ENCODE assay signal across 8 mouse cellular contexts in the genomic region with DNA sequence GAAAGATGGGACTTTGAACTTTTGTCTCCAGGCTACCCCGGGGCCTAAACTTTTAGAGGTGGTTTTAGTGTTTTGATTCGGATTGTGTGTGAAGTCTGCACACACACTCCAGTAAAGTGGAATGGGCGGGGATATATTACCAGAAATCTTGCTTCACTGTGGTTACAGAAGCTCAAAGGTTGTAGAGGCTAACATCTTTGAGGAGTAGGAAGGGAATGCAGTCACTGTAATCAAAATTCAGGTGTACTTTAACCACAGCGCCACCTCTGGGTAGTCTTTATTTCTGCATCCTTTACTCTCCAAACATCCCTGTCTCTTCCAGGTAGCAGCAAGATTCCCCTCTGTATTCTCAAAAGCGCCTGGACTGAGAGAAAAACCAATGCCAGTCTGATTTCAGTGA. TPM values are rescaled to one million over a fixed set of nuclear protein-coding genes. Genes with fewer than 3 reads are reported as not detected.
DNase-seq lines count a peak whose midpoint lies in the region; ATAC-seq and TF ChIP-seq lines count a peak whose summit lies in the region.

No protein-coding gene starts in this region.

- no peak overlapping the region for H3K27ac ChIP-seq in liver, adult 2 months (replicated peaks; ENCODE audit: insufficient read depth, low read depth, low read length)
- H3K27ac ChIP-seq in liver, embryonic 11.5 days (ENCODE audit: low read depth, low read length), result no peak overlapping the region
- H3K27ac ChIP-seq in bone marrow, adult 2 months (ENCODE audit: control insufficient read depth, insufficient read depth, low read depth, low read length, poor library complexity), result no peak overlapping the region
- no peak overlapping the region for H3K27ac ChIP-seq in lung, embryonic 14.5 days (ENCODE audit: low read depth)

- WGBS in liver, adult 2 months, result 48% methylated on average over 5 of the region's 5 CpGs
- WGBS in liver, embryonic 11.5 days, result 47% methylated on average over 5 of the region's 5 CpGs
- 42% methylated on average over 5 of the region's 5 CpGs for WGBS in bone marrow, adult 2 months
- WGBS in lung, embryonic 14.5 days, result 37% methylated on average over 5 of the region's 5 CpGs

- H3K4me2 ChIP-seq in liver, embryonic 11.5 days, result no peak overlapping the region
- no peak overlapping the region for H3K4me2 ChIP-seq in lung, embryonic 14.5 days

- peaks cover 9% of the 10 kb centered on the region for H3K4me1 ChIP-seq in liver, adult 2 months (ENCODE audit: control insufficient read depth, insufficient read depth, low read length)
- no peaks in the 10 kb centered on the region for H3K4me1 ChIP-seq in liver, embryonic 11.5 days (replicated peaks; ENCODE audit: control insufficient read depth, insufficient read depth, low read length)
- H3K4me1 ChIP-seq in bone marrow, adult 2 months (ENCODE audit: control insufficient read depth, insufficient read depth, low read length), result peaks cover 2% of the 10 kb centered on the region; the same call in 1 of the 2 replicates
- H3K4me1 ChIP-seq in lung, embryonic 14.5 days (ENCODE audit: insufficient read depth), result no peaks in the 10 kb centered on the region

- no peaks in the 10 kb centered on the region for H3K9me3 ChIP-seq in liver, embryonic 11.5 days (ENCODE audit: control insufficient read depth, low read length)
- H3K9me3 ChIP-seq in lung, embryonic 14.5 days (ENCODE audit: low read depth, low read length), result no peaks in the 10 kb centered on the region

- H3K9ac ChIP-seq in liver, adult 2 months (ENCODE audit: low read depth, low read length), result no peak overlapping the region
- H3K9ac ChIP-seq in liver, embryonic 11.5 days (ENCODE audit: low read depth, low read length), result no peak overlapping the region
- H3K9ac ChIP-seq in lung, embryonic 14.5 days, result no peak overlapping the region

- H3K27me3 ChIP-seq in liver, adult 2 months (ENCODE audit: control insufficient read depth, insufficient read depth, low read length), result no peaks in the 10 kb centered on the region
- no peaks in the 10 kb centered on the region for H3K27me3 ChIP-seq in liver, embryonic 11.5 days (replicated peaks; ENCODE audit: control insufficient read depth, insufficient read depth, low read length)
- no peaks in the 10 kb centered on the region for H3K27me3 ChIP-seq in lung, embryonic 14.5 days (ENCODE audit: insufficient read depth, low read length)

- H3K79me2 ChIP-seq in liver, adult 2 months (ENCODE audit: control insufficient read depth, insufficient read depth, low read length), result no peaks in the 10 kb centered on the region

- DNase-seq in adrenal gland, adult 18-20 months (ENCODE audit: low spot score in 2 of 2), result peak; percentile 58 to 59
- DNase-seq in adrenal gland, adult 8-10 months, result no peak
- DNase-seq in liver, adult 2 months (ENCODE audit: extremely low read depth, low read depth, low spot score), result peak; percentile 56
- DNase-seq in liver, embryonic 11.5 days (ENCODE audit: low spot score), result no peak
- peak; percentile 36 for DNase-seq in gastrocnemius, postnatal 10 days
- DNase-seq in lung, embryonic 14.5 days, result peak; percentile 76
- DNase-seq in thymus, postnatal 0 days (ENCODE audit: low spot score), result peak; percentile 70

- TF ChIP-seq CTCF in liver, adult 2 months (IDR thresholded peaks at IDR 0.05; ENCODE audit: low read depth, low read length), result peak; percentile 65
- TF ChIP-seq CTCF in bone marrow, adult 2 months (IDR thresholded peaks at IDR 0.05; ENCODE audit: control insufficient read depth, insufficient read depth, low read length), result 0 out of 2 replicates have a peak, but pooled peaks have one; percentile 11
- TF ChIP-seq CTCF in lung, embryonic 14.5 days (IDR thresholded peaks at IDR 0.05; ENCODE audit: low read depth), result peak; percentile 71

- no peak for TF ChIP-seq POLR2A in liver, adult 2 months (IDR thresholded peaks at IDR 0.05; ENCODE audit: extremely low read depth, insufficient read depth, low read length)
- TF ChIP-seq POLR2A in bone marrow, adult 2 months (IDR thresholded peaks at IDR 0.05; ENCODE audit: borderline replicate concordance, control insufficient read depth, low read depth, low read length), result no peak

- no peak for ATAC-seq in liver, embryonic 11.5 days (replicated peaks; ENCODE audit: low FRiP score)
- ATAC-seq in lung, embryonic 14.5 days (ENCODE audit: insufficient read depth), result no peak

- H3K36me3 ChIP-seq in liver, adult 2 months (ENCODE audit: control insufficient read depth, insufficient read depth, low read length), result no peaks in the 10 kb centered on the region
- H3K36me3 ChIP-seq in liver, embryonic 11.5 days (ENCODE audit: control insufficient read depth, insufficient read depth, low read length), result no peaks in the 10 kb centered on the region
- H3K36me3 ChIP-seq in lung, embryonic 14.5 days (ENCODE audit: insufficient read depth), result no peaks in the 10 kb centered on the region

- H3K4me3 ChIP-seq in liver, adult 2 months (ENCODE audit: insufficient read depth, low read depth, low read length), result no peak overlapping the region
- no peak overlapping the region for H3K4me3 ChIP-seq in liver, embryonic 11.5 days (ENCODE audit: low read depth, low read length)
- H3K4me3 ChIP-seq in bone marrow, adult 2 months (replicated peaks; ENCODE audit: control insufficient read depth, low read depth, low read length), result no peak overlapping the region
- H3K4me3 ChIP-seq in lung, embryonic 14.5 days (ENCODE audit: low read depth, low read length), result no peak overlapping the region

RNA-seq across cellular contexts. Expression of a gene that starts 2.5 kb away (rescaled TPM):
- total RNA-seq in adrenal gland, adult 18-20 months (2021), result 10 to 100 TPM; 38.6 to 87.8 TPM
- total RNA-seq in adrenal gland, adult 8-10 months (2022), result 10 to 100 TPM; 53.7 to 93.7 (median 73.7) TPM
- total RNA-seq in liver, adult 2 months (2014; rRNA removed), result 4.4 and 6.6 TPM in 2 replicates
- polyA plus RNA-seq in liver, adult 2 months (2012; rRNA removed), result 13.3 and 17.3 TPM in 2 replicates
- 38.4 and 43.4 TPM in 2 replicates for polyA plus RNA-seq in liver, embryonic 11.5 days (2014; fragmentation: Nextera tagmentation; extraction: Ambion mirVana)
- polyA plus RNA-seq in bone marrow, adult 2 months (2011; ENCODE audit: insufficient read depth, insufficient read length, low replicate concordance, missing spikeins), result 54.7 and 73.1 TPM in 2 replicates
- 10 to 100 TPM; 22.7 to 25.3 TPM for total RNA-seq in gastrocnemius, postnatal 10 days (2021)
- polyA plus RNA-seq in lung, embryonic 14.5 days (2014; fragmentation: Nextera tagmentation; extraction: Ambion mirVana), result 48.1 and 49.8 TPM in 2 replicates
- 39.6 and 43.4 TPM in 2 replicates for polyA plus RNA-seq in thymus, postnatal 0 days (2015; fragmentation: Nextera tagmentation; extraction: Ambion mirVana)

Comparison
In these comparisons a context has a peak if more than half of its experiments do, and no peak if none do; other contexts are left out.
1. DNase-seq: peak in adrenal gland, adult 18-20 months (2 of 2), liver, adult 2 months (single experiment), gastrocnemius, postnatal 10 days (single experiment), lung, embryonic 14.5 days (single experiment) and thymus, postnatal 0 days (single experiment); none in adrenal gland, adult 8-10 months (single experiment) and liver, embryonic 11.5 days (single experiment).
2. CTCF ChIP-seq: peak in every context shown above with its lines; median percentile 71 in lung, embryonic 14.5 days; 65 in liver, adult 2 months; 11 in bone marrow, adult 2 months.